Mouse (Mus musculus): ENCODE measurements around the gene Ehd4. TPM values are rescaled to one million over a fixed set of nuclear protein-coding genes. Genes with fewer than 3 reads are reported as not detected.

The Ehd4 gene
- polyA plus RNA-seq, 1 experiment, result 11.8 TPM

- DNase-seq (ENCODE audit: extremely low spot score in 1 of 2, low spot score in 1 of 2), result no peak
Observed at GRCm38 (mm10) chr2:120111596-120111995, 42.8 kb downstream of the Ehd4 start.

GRCm38 (mm10) chr2:120111172-120111571 lies 43.2 kb downstream of the Ehd4 start:
- no peak for DNase-seq (ENCODE audit: extremely low spot score in 1 of 2, low spot score in 1 of 2)

DNA sequence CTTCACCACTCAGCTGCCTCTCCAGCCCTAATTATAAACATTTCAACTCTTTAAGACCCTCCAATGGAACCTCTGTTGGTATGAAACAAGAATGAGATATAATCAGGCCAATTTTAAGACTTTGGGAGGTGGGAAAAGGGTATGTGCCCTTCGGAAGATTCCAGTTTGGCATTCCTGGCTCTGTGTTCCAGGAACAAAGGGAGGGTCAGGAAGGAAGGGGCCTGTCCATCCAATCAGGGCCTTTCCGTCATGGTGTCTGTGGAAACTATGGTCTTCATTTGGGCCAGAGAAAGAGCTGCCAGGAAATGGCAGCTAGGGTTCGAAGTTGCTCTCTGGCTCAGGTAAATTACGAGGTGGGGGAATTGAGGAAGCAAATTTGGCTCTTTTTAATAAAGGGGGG lies 46.3 kb downstream of the Ehd4 start:
- no peak for DNase-seq (ENCODE audit: extremely low spot score in 1 of 2, low spot score in 1 of 2)

GRCm38 (mm10) chr2:120107446-120107845 lies 47.0 kb downstream of the Ehd4 start:
- no peak for DNase-seq (ENCODE audit: extremely low spot score in 1 of 2, low spot score in 1 of 2)

GRCm38 (mm10) chr2:120106397-120106973 lies 47.9 kb downstream of the Ehd4 start:
- DNase-seq (ENCODE audit: extremely low spot score in 1 of 2, low spot score in 1 of 2), result no peak

DNA sequence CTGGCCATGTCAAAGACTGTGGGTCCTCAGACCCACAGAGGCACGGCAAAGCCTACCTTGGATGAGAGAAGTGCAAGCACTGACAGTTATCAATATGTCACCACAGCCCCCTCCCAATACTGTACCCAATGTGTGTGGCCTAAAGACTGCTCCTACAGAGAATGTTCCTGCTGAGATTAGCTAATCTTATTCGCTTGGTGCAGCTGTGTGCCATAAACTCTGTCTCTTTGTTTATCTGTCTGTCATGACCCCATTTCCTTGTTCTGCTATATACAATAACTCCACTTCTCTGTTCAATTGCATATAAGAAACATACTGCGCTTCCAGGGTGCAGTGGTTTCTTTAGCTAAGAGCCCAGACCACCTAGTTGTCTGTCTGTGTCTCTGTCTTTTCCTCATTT lies 48.5 kb downstream of the Ehd4 start:
- DNase-seq (ENCODE audit: extremely low spot score in 1 of 2, low spot score in 1 of 2), result no peak

- DNase-seq (ENCODE audit: extremely low spot score in 1 of 2, low spot score in 1 of 2), result no peak
Observed at GRCm38 (mm10) chr2:120102881-120103280, 51.5 kb downstream of the Ehd4 start.

- DNase-seq (ENCODE audit: extremely low spot score in 1 of 2, low spot score in 1 of 2), result no peak
Observed at GRCm38 (mm10) chr2:120102450-120102849, 52.0 kb downstream of the Ehd4 start.

- no peak for DNase-seq (ENCODE audit: extremely low spot score in 1 of 2, low spot score in 1 of 2)
Observed at GRCm38 (mm10) chr2:120101961-120102360, 52.4 kb downstream of the Ehd4 start.

DNA sequence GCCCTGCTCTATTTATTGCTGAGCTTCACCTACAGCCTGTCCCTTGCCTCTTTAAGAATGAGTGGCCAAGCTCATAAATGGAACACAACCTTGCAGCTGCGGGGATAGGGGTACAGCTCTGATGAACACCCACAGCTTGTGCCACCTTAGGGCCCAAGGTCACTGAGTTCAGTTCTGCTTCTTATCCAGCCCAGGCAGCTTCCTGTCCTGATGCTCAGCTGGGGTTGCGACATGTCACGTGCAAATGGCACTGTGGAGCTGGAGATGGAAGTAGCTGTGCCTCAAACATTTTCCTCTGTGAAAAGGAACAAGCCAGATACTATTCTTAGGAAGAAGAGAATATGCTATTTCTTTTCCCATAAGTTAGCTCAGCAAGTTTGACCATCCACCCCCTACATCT lies 54.5 kb downstream of the Ehd4 start:
- DNase-seq (ENCODE audit: extremely low spot score in 1 of 2, low spot score in 1 of 2), result peak in 1 of 2 experiments; percentile 18

DNA sequence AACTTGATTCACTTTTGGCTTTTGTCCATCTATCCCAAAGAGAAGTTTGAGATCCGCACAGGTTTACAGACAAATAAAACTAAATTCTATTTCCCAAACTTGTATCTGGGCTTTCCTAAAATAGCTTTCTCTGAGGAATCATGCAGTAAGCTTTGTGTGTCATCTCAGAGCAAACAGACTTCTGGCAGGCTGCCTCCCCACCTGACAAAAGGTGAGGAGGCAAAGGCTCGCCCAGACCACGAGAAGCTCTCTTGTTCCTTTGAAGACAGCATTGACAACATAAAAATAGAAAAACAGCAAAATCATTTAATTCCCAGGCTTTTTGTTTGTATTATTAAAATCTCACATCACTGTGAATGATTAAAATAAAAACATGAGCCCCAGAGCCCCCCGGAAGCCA lies 55.1 kb downstream of the Ehd4 start:
- no peak for DNase-seq (ENCODE audit: extremely low spot score in 1 of 2, low spot score in 1 of 2)

GRCm38 (mm10) chr2:120098781-120099202 lies 55.6 kb downstream of the Ehd4 start:
- DNase-seq (ENCODE audit: extremely low spot score in 1 of 2, low spot score in 1 of 2), result no peak

- DNase-seq (ENCODE audit: extremely low spot score in 1 of 2, low spot score in 1 of 2), result no peak
Observed at GRCm38 (mm10) chr2:120097868-120098267, 56.5 kb downstream of the Ehd4 start.

GRCm38 (mm10) chr2:120096711-120097110 lies 57.7 kb downstream of the Ehd4 start:
- DNase-seq (ENCODE audit: extremely low spot score in 1 of 2, low spot score in 1 of 2), result no peak

DNA sequence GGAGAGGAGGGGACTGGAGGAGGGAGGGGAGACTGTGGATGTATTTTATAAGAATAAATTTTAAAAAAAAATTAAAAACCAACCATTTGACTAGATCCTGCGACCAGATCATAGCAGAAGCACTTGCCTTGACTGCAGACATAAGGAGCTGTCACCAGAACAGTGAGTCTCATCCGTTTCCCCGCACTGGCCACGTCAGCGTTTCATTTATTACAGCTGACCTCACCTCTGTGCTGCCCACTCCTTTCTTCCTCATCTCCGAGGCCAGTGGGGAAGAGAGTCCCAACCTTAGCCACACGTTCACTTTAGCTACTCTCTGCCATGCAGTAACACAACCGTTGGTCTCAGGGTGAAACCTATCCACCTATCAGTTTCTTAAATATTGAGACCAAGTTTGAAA lies 58.2 kb downstream of the Ehd4 start:
- DNase-seq (ENCODE audit: extremely low spot score in 1 of 2, low spot score in 1 of 2), result no peak

DNA sequence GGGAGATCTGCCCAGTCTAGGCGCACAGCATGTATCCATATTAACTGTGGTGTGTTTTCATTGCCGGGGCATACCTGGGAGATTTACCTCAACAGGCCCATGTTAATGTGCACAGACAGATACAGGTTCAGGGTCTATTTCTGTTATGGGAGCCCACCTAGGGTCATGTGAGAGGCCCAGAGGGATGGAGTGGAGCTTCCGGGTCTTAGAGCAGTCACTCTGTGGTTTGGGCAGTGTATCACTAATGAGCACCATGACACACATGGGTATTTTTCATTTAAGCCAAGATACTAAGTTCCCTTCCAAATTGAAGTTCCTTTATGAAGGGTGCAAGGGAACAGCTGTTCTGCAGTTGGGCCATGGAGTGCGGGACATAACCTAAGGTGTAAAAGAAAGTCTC lies 59.2 kb downstream of the Ehd4 start:
- DNase-seq (ENCODE audit: extremely low spot score in 1 of 2, low spot score in 1 of 2), result no peak

DNA sequence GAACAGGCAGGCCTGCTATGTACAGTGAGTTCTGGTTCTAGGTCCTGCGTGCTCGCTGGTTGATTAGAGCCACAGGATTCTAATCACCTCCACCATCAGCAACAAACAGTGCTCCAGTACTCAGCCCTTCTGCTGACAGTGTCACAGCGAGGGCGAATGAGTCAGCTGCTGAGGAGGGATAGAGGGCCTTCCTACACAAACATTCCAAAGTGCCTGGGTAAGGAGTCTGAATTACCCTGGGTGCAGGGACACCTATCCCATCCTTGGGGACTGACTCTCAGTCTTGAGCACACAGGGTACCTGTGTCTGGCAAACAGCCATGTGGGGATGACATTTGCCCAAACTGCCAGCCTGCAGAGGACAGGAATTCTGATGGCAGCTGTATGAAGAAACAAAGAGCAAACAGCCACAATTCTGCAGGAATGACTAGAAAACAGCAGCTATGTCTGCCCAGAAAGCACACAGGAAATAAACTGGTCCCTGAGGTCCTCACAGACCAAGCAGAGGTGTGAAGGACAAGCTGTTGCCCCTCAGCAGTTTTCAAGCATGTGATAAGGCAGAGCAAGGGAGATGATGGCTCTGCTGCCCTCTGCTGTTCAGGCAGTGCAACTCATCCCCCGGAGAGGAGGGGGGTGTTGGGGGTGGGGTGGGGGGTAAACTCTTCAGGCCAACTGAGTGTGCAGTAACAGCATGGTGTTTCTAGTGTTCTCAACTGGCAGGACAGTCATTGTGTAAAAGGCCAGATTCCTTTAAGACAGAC lies 60.6 kb downstream of the Ehd4 start:
- DNase-seq (ENCODE audit: extremely low spot score in 1 of 2, low spot score in 1 of 2), result peak in 1 of 2 experiments; percentile 57

DNA sequence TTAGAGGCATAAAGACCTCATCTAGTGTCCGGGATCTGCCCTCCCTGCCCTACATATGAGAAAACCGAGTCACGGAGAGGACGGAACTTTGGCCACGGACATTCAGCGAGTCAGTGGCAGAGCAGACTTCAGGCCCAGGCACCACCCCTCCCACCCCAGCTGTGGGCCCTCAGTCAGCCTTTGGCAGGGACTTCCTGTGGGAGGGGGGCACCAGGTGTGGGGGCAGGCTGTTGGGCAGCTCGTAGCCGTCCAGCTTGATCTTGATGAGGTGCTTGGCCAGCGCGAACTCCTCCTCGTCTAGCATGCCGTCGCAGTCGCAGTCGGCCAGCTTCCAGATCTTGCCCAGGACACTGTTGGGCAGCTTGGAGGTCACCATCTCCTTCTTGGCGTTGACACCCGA lies 63.4 kb downstream of the Ehd4 start:
- no peak for DNase-seq (ENCODE audit: extremely low spot score in 1 of 2, low spot score in 1 of 2)

GRCm38 (mm10) chr2:120087897-120088296 lies 66.5 kb downstream of the Ehd4 start:
- no peak for DNase-seq (ENCODE audit: extremely low spot score in 1 of 2, low spot score in 1 of 2)

DNA sequence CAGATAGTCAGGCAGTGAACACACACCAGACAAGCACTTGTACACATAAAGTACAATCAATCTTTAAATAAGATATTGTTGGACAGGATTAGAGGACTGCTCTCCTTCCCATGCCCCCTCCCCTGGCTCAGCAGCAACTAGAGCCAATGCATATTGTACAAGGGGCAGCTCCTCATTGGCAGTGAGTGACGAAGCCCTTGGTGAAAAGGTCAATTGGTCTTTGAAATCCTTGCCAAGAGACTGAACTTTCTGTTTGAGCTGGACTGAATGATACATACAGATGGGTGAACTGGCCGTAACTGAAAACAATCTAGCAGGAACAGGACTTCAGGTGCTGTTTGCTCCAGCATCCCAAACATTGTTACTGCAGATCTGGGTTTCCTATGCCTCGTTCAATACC lies 67.0 kb downstream of the Ehd4 start:
- DNase-seq (ENCODE audit: extremely low spot score in 1 of 2, low spot score in 1 of 2), result no peak

DNA sequence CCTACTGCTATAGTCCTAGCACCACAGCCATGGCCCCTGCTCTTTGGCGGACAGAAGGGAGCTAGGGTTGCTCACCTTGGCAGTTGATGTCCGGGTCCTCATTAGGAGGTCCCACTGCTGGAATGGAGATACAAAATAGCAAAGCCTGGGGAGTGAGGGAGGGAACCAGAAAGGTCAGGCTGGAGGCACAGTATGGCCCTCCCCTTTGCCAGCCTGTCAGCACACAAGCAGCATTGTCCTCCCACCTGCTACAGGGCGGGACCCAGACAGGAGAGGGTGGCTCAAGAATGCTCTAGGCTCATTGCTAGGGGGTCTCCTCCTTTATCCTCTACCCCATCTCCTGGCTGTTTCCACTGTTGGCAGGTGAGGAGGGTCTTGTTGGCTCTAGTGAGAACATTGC lies 68.4 kb downstream of the Ehd4 start:
- no peak for DNase-seq (ENCODE audit: extremely low spot score in 1 of 2, low spot score in 1 of 2)

- DNase-seq (ENCODE audit: extremely low spot score in 1 of 2, low spot score in 1 of 2), result peak in 1 of 2 experiments; percentile 51
Observed at GRCm38 (mm10) chr2:120084593-120085361, 69.6 kb downstream of the Ehd4 start.
